Mouse (Mus musculus) cerebellum, adult 2 months (tissue): Measurements from ENCODE around the gene Setdb1.

Experiments
- CTCF ChIP-seq: fragments of 200-500 bp; IDR thresholded peaks from 2 replicates; pipeline ENCODE4 v1.5.1; 2011; ENCODE audit warnings: low read depth, mild to moderate bottlenecking, control low read depth, low read length, moderate library complexity, borderline replicate concordance; ENCODE audit not compliant: insufficient read depth
- POLR2A ChIP-seq: fragments of 200-500 bp; IDR thresholded peaks from 2 replicates; pipeline ENCODE4 v1.6.1; 2011; ENCODE audit warnings: low read length, control low read depth, borderline replicate concordance; ENCODE audit not compliant: insufficient read depth

GRCm38 (mm10) chr3:95285390-95285789 is 71.6 kb downstream of the Setdb1 start:
- no peak for TF ChIP-seq CTCF
- TF ChIP-seq POLR2A = no peak
